Mouse (Mus musculus): ENCODE data around the gene Mpl. TPM values are rescaled to one million over a fixed set of nuclear protein-coding genes. Genes with fewer than 3 reads are reported as not detected.
A peak's percentile ranks its signal among the peaks of the same experiment; 100 is the strongest.

The Mpl gene
- polyA plus RNA-seq, 1 experiment from 2014 or later, result 1.4 TPM

DNA sequence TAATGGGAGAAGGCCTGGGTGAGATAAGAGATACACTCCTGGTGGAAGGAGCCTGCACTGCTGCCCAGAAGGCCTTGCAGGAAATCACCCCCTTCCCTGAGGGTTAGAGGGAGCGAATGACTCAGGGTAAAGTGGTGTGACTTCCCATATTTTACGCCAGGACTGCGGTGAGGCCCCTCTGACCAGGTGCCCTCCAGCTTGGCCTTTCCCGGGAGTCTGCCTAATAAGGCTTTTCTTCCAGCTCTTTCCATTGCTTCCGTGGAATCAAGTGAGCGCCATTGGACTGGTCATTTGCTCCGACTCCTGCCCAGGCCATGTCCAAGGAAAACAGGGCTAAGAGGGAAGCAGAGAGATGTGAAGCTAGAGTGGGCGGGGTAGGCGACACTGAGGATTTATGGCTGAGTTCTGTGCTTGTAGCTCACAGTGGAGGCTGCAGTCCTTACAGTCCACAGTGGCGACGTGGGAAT, 8.4 kb upstream of the Mpl start:
- WGBS, result 65% methylated on average over 11 of the region's 11 CpGs

DNA sequence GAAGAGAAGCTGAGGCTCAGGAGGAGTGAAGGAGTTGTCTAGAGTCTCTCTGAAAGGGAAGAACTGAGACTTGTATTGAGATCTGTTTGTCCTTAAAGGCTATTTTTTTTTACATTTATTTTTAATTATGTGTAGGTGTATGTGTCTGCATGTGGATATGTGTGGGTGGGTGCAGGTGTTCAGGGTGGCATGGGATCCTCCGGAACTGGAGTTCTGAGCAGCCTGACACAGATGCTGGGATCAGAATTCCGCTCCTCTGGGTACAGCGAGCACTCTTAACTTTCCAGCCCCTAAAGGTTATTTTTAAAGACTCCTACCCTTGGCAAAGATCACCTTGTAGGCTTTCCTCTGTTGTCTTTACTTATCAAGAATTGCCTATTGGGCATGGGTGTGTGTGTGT, 7.6 kb upstream of the Mpl start:
- ATAC-seq (ENCODE audit: low FRiP score) (no peak), DNase-seq (ENCODE audit: low spot score, missing footprints) (no peak)
- H3K27ac ChIP-seq (ENCODE audit: low read depth, low read length), result no peak overlapping the region
- H3K36me3 ChIP-seq (ENCODE audit: control insufficient read depth, insufficient read depth, low read length), result no peaks in the 10 kb centered on the region
- H3K9me3 ChIP-seq (ENCODE audit: control insufficient read depth, low read length), result no peaks in the 10 kb centered on the region
- H3K27me3 ChIP-seq (ENCODE audit: control insufficient read depth, insufficient read depth, low read length), result no peaks in the 10 kb centered on the region
- no peaks in the 10 kb centered on the region for H3K4me1 ChIP-seq (ENCODE audit: control insufficient read depth, insufficient read depth, low read length)
- H3K9ac ChIP-seq (ENCODE audit: low read length), result no peak overlapping the region
- H3K4me3 ChIP-seq (ENCODE audit: low read depth, low read length), result no peak overlapping the region
- no peak overlapping the region for H3K4me2 ChIP-seq
- WGBS, result 94% methylated on average over 3 of the region's 3 CpGs

More for the DNA sequence above, 8.4 kb upstream of the Mpl start:
- Histone ChIP-seq H3K27ac (ENCODE audit: low read depth, low read length) (no peak overlapping the region), H3K9ac (ENCODE audit: low read length) (no peak overlapping the region), H3K4me3 (ENCODE audit: low read depth, low read length) (no peak overlapping the region), H3K27me3 (ENCODE audit: control insufficient read depth, insufficient read depth, low read length) (no peaks in the 10 kb centered on the region), H3K4me1 (ENCODE audit: control insufficient read depth, insufficient read depth, low read length) (no peaks in the 10 kb centered on the region), H3K36me3 (ENCODE audit: control insufficient read depth, insufficient read depth, low read length) (no peaks in the 10 kb centered on the region), H3K4me2 (no peak overlapping the region), H3K9me3 (ENCODE audit: control insufficient read depth, low read length) (no peaks in the 10 kb centered on the region)
- DNase-seq (ENCODE audit: low spot score, missing footprints) (no peak), ATAC-seq (ENCODE audit: low FRiP score) (no peak)

DNA sequence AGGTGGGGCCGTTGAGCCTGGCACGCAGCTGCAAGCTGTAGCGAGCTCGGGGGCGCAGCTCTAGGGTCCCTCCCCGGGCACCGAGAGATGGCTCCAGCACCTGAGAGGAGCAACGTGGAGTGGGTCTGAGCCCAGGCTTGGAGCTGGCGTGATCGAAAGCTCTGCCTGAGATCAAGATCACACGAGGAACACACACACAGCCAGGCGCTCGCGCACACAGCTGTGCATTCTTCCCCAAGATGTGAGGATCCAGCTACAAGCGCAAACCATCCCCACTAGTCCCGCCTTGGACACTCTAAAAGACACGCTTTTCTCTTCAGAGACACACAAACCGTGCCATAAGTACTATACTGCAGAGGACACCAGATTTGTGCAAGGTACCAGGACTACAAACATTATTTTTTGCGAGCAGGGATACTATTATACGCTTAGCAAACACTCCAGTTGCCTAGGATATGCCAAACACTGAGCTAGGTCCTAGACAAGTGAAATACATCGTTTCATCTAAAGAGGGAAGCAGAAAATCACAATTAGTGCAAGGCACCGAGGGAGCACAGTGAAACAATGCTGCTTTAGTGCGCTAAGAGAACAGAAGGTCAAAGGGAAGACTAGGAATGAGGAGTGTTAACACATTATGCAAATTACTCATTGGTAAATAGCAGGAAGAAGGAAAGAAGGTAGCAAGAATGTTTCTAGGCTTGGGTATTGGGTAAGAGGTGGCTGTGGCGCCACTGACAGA, 10.7 kb downstream of the Mpl start:
- ATAC-seq (ENCODE audit: low FRiP score) (peak; percentile 53), DNase-seq (ENCODE audit: low spot score, missing footprints) (peak; percentile 91)
- WGBS, result 27% methylated on average over 24 of the region's 24 CpGs
- no peaks in the 10 kb centered on the region for H3K4me1 ChIP-seq (ENCODE audit: control insufficient read depth, insufficient read depth, low read length)
- H3K27ac ChIP-seq (ENCODE audit: low read depth, low read length), result no peak overlapping the region
- H3K4me2 ChIP-seq, result peak overlapping the region; percentile 66
- no peaks in the 10 kb centered on the region for H3K36me3 ChIP-seq (ENCODE audit: control insufficient read depth, insufficient read depth, low read length)
- H3K27me3 ChIP-seq (ENCODE audit: control insufficient read depth, insufficient read depth, low read length), result no peaks in the 10 kb centered on the region
- peak overlapping the region; percentile 47 for H3K9ac ChIP-seq (ENCODE audit: low read length)
- H3K4me3 ChIP-seq (ENCODE audit: low read depth, low read length), result peak overlapping the region; percentile 30
- no peaks in the 10 kb centered on the region for H3K9me3 ChIP-seq (ENCODE audit: control insufficient read depth, low read length)

DNA sequence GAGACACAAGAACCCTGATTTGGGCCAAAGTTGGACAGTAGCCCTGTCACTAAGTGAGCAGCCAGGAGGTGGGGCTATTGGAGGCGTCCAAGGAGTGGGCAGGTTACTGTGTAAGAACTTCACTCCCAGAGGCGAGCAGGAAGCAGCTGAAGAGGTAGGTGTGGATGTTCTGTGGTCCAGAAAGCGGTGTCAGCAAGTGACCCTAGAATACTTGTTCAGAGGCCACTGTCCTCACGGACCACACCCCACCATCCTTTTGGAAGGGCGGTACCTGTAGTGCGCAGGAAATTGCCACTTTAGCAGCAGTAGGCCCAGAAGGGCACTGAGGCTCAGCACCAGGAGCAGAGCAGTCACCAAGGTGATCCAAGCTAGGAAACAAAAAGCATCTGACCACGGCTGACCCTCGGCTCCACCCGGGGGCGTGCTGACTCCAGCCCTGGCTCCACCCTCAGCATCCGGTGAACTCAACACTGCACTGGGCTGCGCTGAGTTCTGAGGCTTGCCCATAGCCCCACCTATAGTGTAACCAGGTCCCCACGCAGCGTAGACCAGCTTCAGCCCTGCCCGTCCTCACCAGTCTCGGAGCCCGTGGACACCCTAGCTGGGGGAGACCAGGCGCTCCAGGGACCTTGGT, 11.4 kb downstream of the Mpl start:
- 15% methylated on average over 18 of the region's 18 CpGs for WGBS
- no peak overlapping the region for H3K27ac ChIP-seq (ENCODE audit: low read depth, low read length)
- H3K27me3 ChIP-seq (ENCODE audit: control insufficient read depth, insufficient read depth, low read length), result no peaks in the 10 kb centered on the region
- no peaks in the 10 kb centered on the region for H3K36me3 ChIP-seq (ENCODE audit: control insufficient read depth, insufficient read depth, low read length)
- H3K4me3 ChIP-seq (ENCODE audit: low read depth, low read length), result peak overlapping the region; percentile 30
- H3K9me3 ChIP-seq (ENCODE audit: control insufficient read depth, low read length), result no peaks in the 10 kb centered on the region
- H3K9ac ChIP-seq (ENCODE audit: low read length), result peak overlapping the region; percentile 47
- no peaks in the 10 kb centered on the region for H3K4me1 ChIP-seq (ENCODE audit: control insufficient read depth, insufficient read depth, low read length)
- DNase-seq (ENCODE audit: low spot score, missing footprints) (peak; percentile 88), ATAC-seq (ENCODE audit: low FRiP score) (peak; percentile 77)
- H3K4me2 ChIP-seq, result peak overlapping the region; percentile 66

GRCm38 (mm10) chr4:118445088-118445487, 12.2 kb downstream of the Mpl start:
- Histone ChIP-seq H3K36me3 (ENCODE audit: control insufficient read depth, insufficient read depth, low read length) (no peaks in the 10 kb centered on the region), H3K4me3 (ENCODE audit: low read depth, low read length) (no peak overlapping the region), H3K4me2 (no peak overlapping the region), H3K4me1 (ENCODE audit: control insufficient read depth, insufficient read depth, low read length) (no peaks in the 10 kb centered on the region), H3K9ac (ENCODE audit: low read length) (no peak overlapping the region), H3K9me3 (ENCODE audit: control insufficient read depth, low read length) (no peaks in the 10 kb centered on the region), H3K27me3 (ENCODE audit: control insufficient read depth, insufficient read depth, low read length) (no peaks in the 10 kb centered on the region), H3K27ac (ENCODE audit: low read depth, low read length) (no peak overlapping the region)
- ATAC-seq (ENCODE audit: low FRiP score) (no peak), DNase-seq (ENCODE audit: low spot score, missing footprints) (peak; percentile 66)
- 83% methylated on average over 10 of the region's 10 CpGs for WGBS

- H3K27me3 ChIP-seq (ENCODE audit: control insufficient read depth, insufficient read depth, low read length), result no peaks in the 10 kb centered on the region
- peak overlapping the region; percentile 87 for H3K4me2 ChIP-seq
- ATAC-seq (ENCODE audit: low FRiP score) (peak; percentile 25; the same call in 1 of the 2 replicates), DNase-seq (ENCODE audit: low spot score, missing footprints) (peak; percentile 94)
- peaks cover 27% of the 10 kb centered on the region for H3K4me1 ChIP-seq (ENCODE audit: control insufficient read depth, insufficient read depth, low read length)
- no peaks in the 10 kb centered on the region for H3K9me3 ChIP-seq (ENCODE audit: control insufficient read depth, low read length)
- peak overlapping the region; percentile 86 for H3K4me3 ChIP-seq (ENCODE audit: low read depth, low read length)
- H3K9ac ChIP-seq (ENCODE audit: low read length), result peak overlapping the region; percentile 79
- peak overlapping the region; percentile 82 for H3K27ac ChIP-seq (ENCODE audit: low read depth, low read length)
- peaks cover 10% of the 10 kb centered on the region; the same call in 1 of the 2 replicates for H3K36me3 ChIP-seq (ENCODE audit: control insufficient read depth, insufficient read depth, low read length)
- WGBS, result 9% methylated on average over 12 of the region's 12 CpGs
Observed at GRCm38 (mm10) chr4:118437829-118438253, 19.5 kb downstream of the Mpl start.

- Histone ChIP-seq H3K27ac (ENCODE audit: low read depth, low read length) (peak within 1 kb of the TSS; percentile 82), H3K36me3 (ENCODE audit: control insufficient read depth, insufficient read depth, low read length) (peaks cover 17% of the 10 kb centered on the region), H3K4me1 (ENCODE audit: control insufficient read depth, insufficient read depth, low read length) (peaks cover 27% of the 10 kb centered on the region), H3K9ac (ENCODE audit: low read length) (peak within 1 kb of the TSS; percentile 90), H3K4me2 (peak within 1 kb of the TSS; percentile 87), H3K27me3 (ENCODE audit: control insufficient read depth, insufficient read depth, low read length) (no peaks in the 10 kb centered on the region), H3K9me3 (ENCODE audit: control insufficient read depth, low read length) (no peaks in the 10 kb centered on the region), H3K4me3 (ENCODE audit: low read depth, low read length) (peak within 1 kb of the TSS; percentile 86)
- DNase-seq (ENCODE audit: low spot score, missing footprints), result peak; percentile 97
- ATAC-seq (ENCODE audit: low FRiP score), result peak; percentile 96
- WGBS, result under 1% methylated on average over 67 of the region's 67 CpGs
Observed at GRCm38 (mm10) chr4:118436820-118437603, 20.3 kb downstream of the Mpl start, which contains the start of gene Cdc20. Gene Cdc20 (minus strand): TSS chr4:118437352.

DNA sequence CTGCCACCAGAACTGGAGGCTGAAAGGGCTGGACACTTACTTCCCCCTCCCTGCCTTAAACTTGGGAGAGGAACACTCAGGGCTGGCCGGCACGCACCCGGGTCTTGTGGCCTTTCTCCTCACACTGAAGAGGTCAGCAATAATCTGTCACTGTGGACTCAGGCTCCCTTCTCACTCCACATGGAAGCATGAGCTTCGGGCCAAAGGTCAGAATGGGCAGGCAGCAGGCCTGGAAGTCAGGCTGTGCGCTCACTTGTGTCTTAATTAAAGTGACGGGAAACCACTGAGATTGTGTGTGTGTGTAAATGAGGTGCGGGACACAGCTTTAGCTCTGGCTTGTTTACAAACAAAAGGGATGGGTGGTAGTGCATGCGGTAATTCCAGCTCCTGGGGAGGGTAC, 25.0 kb downstream of the Mpl start:
- Histone ChIP-seq H3K4me3 (ENCODE audit: low read depth, low read length) (no peak overlapping the region), H3K9me3 (ENCODE audit: control insufficient read depth, low read length) (no peaks in the 10 kb centered on the region), H3K27ac (ENCODE audit: low read depth, low read length) (no peak overlapping the region), H3K27me3 (ENCODE audit: control insufficient read depth, insufficient read depth, low read length) (no peaks in the 10 kb centered on the region), H3K36me3 (ENCODE audit: control insufficient read depth, insufficient read depth, low read length) (peaks cover 25% of the 10 kb centered on the region), H3K9ac (ENCODE audit: low read length) (no peak overlapping the region), H3K4me1 (ENCODE audit: control insufficient read depth, insufficient read depth, low read length) (peaks cover 37% of the 10 kb centered on the region), H3K4me2 (no peak overlapping the region)
- 64% methylated on average over 8 of the region's 8 CpGs for WGBS
- ATAC-seq (ENCODE audit: low FRiP score) (no peak), DNase-seq (ENCODE audit: low spot score, missing footprints) (no peak)

Data from midbrain, embryonic 11.5 days (tissue).